Mouse (Mus musculus) CH12.LX (cell line): ENCODE results near the gene Elovl7. TPM values are rescaled to one million over a fixed set of nuclear protein-coding genes. Genes with fewer than 3 reads are reported as not detected.

Experiments
- DNase-seq: peaks from one replicate; pipeline ENCODE4 v3.0.0-alpha.2; 2013; ENCODE audit errors: extremely low read depth
- H3K27ac ChIP-seq: 2 replicates; pipeline ENCODE4 v1.5.1; 2012; ENCODE audit warnings: low read depth, mild to moderate bottlenecking, control low read depth, moderate library complexity; ENCODE audit not compliant: insufficient read depth
- H3K27me3 ChIP-seq: replicated peaks from 2 replicates; pipeline ENCODE3; 2012; ENCODE audit warnings: inconsistent platforms
- H3K36me3 ChIP-seq, 2 experiments: replicated peaks in 1 of 2; 2 replicates each; pipeline versions ENCODE3 to v1.6.1; 2012; ENCODE audit warnings: inconsistent platforms in 1 of 2, low read length in 1 of 2, mild to moderate bottlenecking in 1 of 2, mixed read lengths in 1 of 2, moderate library complexity in 1 of 2; ENCODE audit not compliant: control insufficient read depth in 1 of 2, insufficient read depth in 1 of 2
- H3K4me1 ChIP-seq, 2 experiments: 2 replicates each; pipeline ENCODE4 v1.6.1; 2012; ENCODE audit warnings: inconsistent platforms in 1 of 2, moderate library complexity in 1 of 2; ENCODE audit not compliant: insufficient read depth in 2 of 2, control insufficient read depth in 1 of 2
- H3K4me2 ChIP-seq: 2 replicates; pipeline ENCODE4 v1.6.1; 2012; ENCODE audit warnings: low read depth, mild to moderate bottlenecking, control low read depth; ENCODE audit not compliant: poor library complexity, insufficient read depth, severe bottlenecking
- H3K4me3 ChIP-seq, 3 experiments: fragments of 150-350 bp in 1 of 3; sonication (generic) in 1 of 3; replicated peaks in 1 of 3; 2 replicates each; pipeline versions ENCODE3 to v1.5.1; 2011 to 2012; ENCODE audit warnings: low read depth in 2 of 3, low read length in 2 of 3, mild to moderate bottlenecking in 2 of 3, moderate library complexity in 2 of 3, control low read depth in 1 of 3, improper control_type of control experiment in 1 of 3, inconsistent platforms in 1 of 3, mixed read lengths in 1 of 3; ENCODE audit not compliant: poor library complexity in 1 of 3
- H3K79me2 ChIP-seq: replicated peaks from 2 replicates; pipeline ENCODE4 v1.6.1; 2012; ENCODE audit warnings: mild to moderate bottlenecking, moderate library complexity; ENCODE audit not compliant: control insufficient read depth, poor library complexity, insufficient read depth, severe bottlenecking; ENCODE audit errors: extremely low read depth
- H3K9ac ChIP-seq: 2 replicates; pipeline ENCODE4 v1.6.1; 2012; ENCODE audit warnings: low read depth, mild to moderate bottlenecking, control low read depth, moderate library complexity; ENCODE audit not compliant: insufficient read depth
- H3K9me3 ChIP-seq: replicated peaks from 2 replicates; pipeline ENCODE3; 2012; ENCODE audit warnings: low read length, inconsistent platforms, mixed read lengths
- BHLHE40 ChIP-seq: IDR thresholded peaks from 2 replicates; pipeline ENCODE4 v1.6.1; 2011; ENCODE audit warnings: mild to moderate bottlenecking, low read depth, low read length, improper control_type of control experiment
- CHD1 ChIP-seq: IDR thresholded peaks from 2 replicates; pipeline ENCODE4 v1.6.1; 2012; ENCODE audit warnings: low read depth, low read length, improper control_type of control experiment, inconsistent platforms
- CTCF ChIP-seq, 2 experiments: IDR thresholded peaks in 1 of 2; conservative IDR thresholded peaks in 1 of 2; 2 replicates each; pipeline ENCODE4 v1.5.1; 2011 to 2012; ENCODE audit warnings: low read depth in 2 of 2, low read length in 2 of 2, improper control_type of control experiment in 1 of 2, inconsistent platforms in 1 of 2, mild to moderate bottlenecking in 1 of 2, moderate library complexity in 1 of 2
- ELF1 ChIP-seq: IDR thresholded peaks from 2 replicates; pipeline ENCODE4 v1.6.1; 2014; ENCODE audit warnings: low read depth, mild to moderate bottlenecking, inconsistent platforms, low read length, improper control_type of control experiment
- ETS1 ChIP-seq: conservative IDR thresholded peaks from 2 replicates; pipeline ENCODE4 v1.6.1; 2012; ENCODE audit warnings: low read depth, mild to moderate bottlenecking, inconsistent platforms, low read length, improper control_type of control experiment, moderate library complexity
- GABPA ChIP-seq: IDR thresholded peaks from 2 replicates; pipeline ENCODE4 v1.6.1; 2012; ENCODE audit warnings: low read depth, low read length, improper control_type of control experiment, inconsistent platforms; ENCODE audit not compliant: insufficient replicate concordance
- IRF4 ChIP-seq: IDR thresholded peaks from 2 replicates; pipeline ENCODE4 v1.6.1; 2014; ENCODE audit warnings: low read depth, mild to moderate bottlenecking, inconsistent platforms, low read length, improper control_type of control experiment
- MAX ChIP-seq: IDR thresholded peaks from 2 replicates; pipeline ENCODE4 v1.6.1; 2011; ENCODE audit warnings: low read length, improper control_type of control experiment
- MAZ ChIP-seq: IDR thresholded peaks from 2 replicates; pipeline ENCODE4 v1.6.1; 2012; ENCODE audit warnings: low read depth, mild to moderate bottlenecking, inconsistent platforms, low read length, improper control_type of control experiment, moderate library complexity
- MEF2A ChIP-seq: IDR thresholded peaks from 2 replicates; pipeline ENCODE4 v1.6.1; 2014; ENCODE audit warnings: low read depth, mild to moderate bottlenecking, inconsistent platforms, low read length, improper control_type of control experiment, borderline replicate concordance
- NRF1 ChIP-seq: IDR thresholded peaks from 2 replicates; pipeline ENCODE4 v1.6.1; 2014; ENCODE audit warnings: low read depth, mild to moderate bottlenecking, inconsistent platforms, low read length, improper control_type of control experiment, moderate library complexity
- POLR2AphosphoS2 ChIP-seq: IDR thresholded peaks from 2 replicates; pipeline ENCODE4 v1.6.1; 2011; ENCODE audit warnings: low read depth, low read length, improper control_type of control experiment
- RAD21 ChIP-seq: IDR thresholded peaks from 2 replicates; pipeline ENCODE4 v1.6.1; 2011; ENCODE audit warnings: low read depth, mild to moderate bottlenecking, low read length, improper control_type of control experiment, moderate library complexity
- SIN3A ChIP-seq: IDR thresholded peaks from 2 replicates; pipeline ENCODE4 v1.6.1; 2012; ENCODE audit warnings: low read length, improper control_type of control experiment, inconsistent platforms
- SMC3 ChIP-seq: IDR thresholded peaks from 2 replicates; pipeline ENCODE4 v1.6.1; 2011; ENCODE audit warnings: low read depth, low read length, improper control_type of control experiment
- TCF12 ChIP-seq: IDR thresholded peaks from 2 replicates; pipeline ENCODE4 v1.6.1; 2014; ENCODE audit warnings: low read depth, mild to moderate bottlenecking, inconsistent platforms, low read length, improper control_type of control experiment
- USF2 ChIP-seq: conservative IDR thresholded peaks from 2 replicates; pipeline ENCODE4 v1.6.1; 2011; ENCODE audit warnings: low read depth, low read length, improper control_type of control experiment
- ZC3H11A ChIP-seq: IDR thresholded peaks from 2 replicates; pipeline ENCODE4 v1.6.1; 2012; ENCODE audit warnings: low read depth, mild to moderate bottlenecking, inconsistent platforms, low read length, improper control_type of control experiment
- dilution Hi-C: fragments of 300-500 bp; cut with MboI; formaldehyde crosslinking; loops from 2 replicates; pipeline ENCODE4 v1.14.3; 2020; ENCODE audit warnings: low sequenced_read_pairs; ENCODE audit not compliant: extremely low pct_unique_long_range_greater_than_20kb, extremely low pct_ligation_motif_present
- in situ Hi-C: fragments of 300-500 bp; cut with MboI; formaldehyde crosslinking; loops from 3 replicates; pipeline ENCODE4 v1.14.3; 2019; ENCODE audit warnings: low sequenced_read_pairs, low pct_ligation_motif_present, low pct_unique_long_range_greater_than_20kb, mixed read lengths
- polyA plus RNA-seq: library from polyadenylated mRNA; unstranded; fragments of >175 nt; gene quantifications from 2 replicates; pipeline ENCODE4 v1.2.1, GENCODE M21; 2012; ENCODE audit warnings: low read depth; ENCODE audit not compliant: insufficient read length
- total RNA-seq, 2 experiments: library from RNA; depleted of rRNA; stranded (reverse); fragments of 300-350 nt in 1 of 2; fragments of >200 nt in 1 of 2; gene quantifications; 2 replicates each; pipeline ENCODE4 v1.2.3; 2012 to 2014

Elovl7 gene
- total and polyA plus RNA-seq, 3 experiments = 5.3 to 11.9 (median 8.3) TPM

DNA sequence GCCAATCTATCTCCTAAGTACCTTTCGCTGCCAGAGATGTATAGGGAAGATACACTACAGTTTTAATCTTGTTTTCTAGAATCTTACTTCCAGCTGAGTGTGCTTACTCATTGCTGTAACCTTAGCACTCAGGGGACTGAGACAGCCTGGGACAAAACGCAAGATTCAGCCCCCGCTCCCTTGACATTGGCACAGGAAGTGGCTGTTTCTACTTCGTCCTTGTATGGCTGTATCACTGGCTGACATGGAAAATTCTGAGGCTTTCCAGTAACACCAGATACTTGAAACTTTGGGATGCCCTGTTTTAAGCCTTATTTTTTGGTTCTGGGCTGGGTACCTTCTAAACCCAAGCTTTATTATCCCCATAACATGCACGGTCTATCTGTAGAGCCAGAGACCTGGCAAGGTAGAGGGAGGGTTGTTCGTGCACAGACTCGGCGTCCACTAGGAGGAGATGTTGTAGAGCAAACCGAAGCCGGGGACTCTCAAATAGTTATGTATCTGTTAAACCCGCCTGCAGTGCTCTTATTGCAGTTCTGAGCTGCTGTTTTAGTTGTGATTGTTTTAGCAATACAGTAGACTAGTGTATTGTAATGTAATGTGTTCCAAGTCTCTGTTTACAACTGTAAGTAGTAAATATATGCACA lies 23.0 kb upstream of the Elovl7 start:
- Histone ChIP-seq H3K4me3 (no peak overlapping the region), H3K27ac (no peak overlapping the region), H3K4me2 (no peak overlapping the region), H3K27me3 (no peaks in the 10 kb centered on the region), H3K36me3 (peaks cover 35 to 69% of the 10 kb centered on the region in 2 experiments), H3K4me1 (peaks cover 4 to 22% of the 10 kb centered on the region in 2 experiments; a peak in 3 of 4 replicates), H3K79me2 (no peaks in the 10 kb centered on the region), H3K9me3 (no peaks in the 10 kb centered on the region), H3K9ac (no peak overlapping the region)
- TF ChIP-seq ZC3H11A (peak; percentile 87), CHD1 (no peak), MAX (0 out of 2 replicates have a peak, but pooled peaks have one; percentile 30), SMC3 (peak; percentile 95), IRF4 (peak; percentile 58; the same call in 1 of the 2 replicates), TCF12 (no peak), RAD21 (peak; percentile 98), CTCF (conservative IDR thresholded peaks at IDR 0.05 in 1 of 2, IDR thresholded peaks at IDR 0.05 in 1 of 2; ENCODE audit: low read depth in 2 of 2, low read length in 2 of 2) (peak; percentile 49 to 92), ELF1 (peak; percentile 25; the same call in 1 of the 2 replicates), MAZ (0 out of 2 replicates have a peak, but pooled peaks have one; percentile 35), ETS1 (no peak), SIN3A (peak; percentile 38; the same call in 1 of the 2 replicates)
- DNase-seq = peak; percentile 76
- in situ Hi-C loops (loop anchor here (25.0 kb wide), 1 partner anchor 1021 kb away; no protein-coding TSS in a partner anchor), dilution Hi-C loops (no loop called here)

DNA sequence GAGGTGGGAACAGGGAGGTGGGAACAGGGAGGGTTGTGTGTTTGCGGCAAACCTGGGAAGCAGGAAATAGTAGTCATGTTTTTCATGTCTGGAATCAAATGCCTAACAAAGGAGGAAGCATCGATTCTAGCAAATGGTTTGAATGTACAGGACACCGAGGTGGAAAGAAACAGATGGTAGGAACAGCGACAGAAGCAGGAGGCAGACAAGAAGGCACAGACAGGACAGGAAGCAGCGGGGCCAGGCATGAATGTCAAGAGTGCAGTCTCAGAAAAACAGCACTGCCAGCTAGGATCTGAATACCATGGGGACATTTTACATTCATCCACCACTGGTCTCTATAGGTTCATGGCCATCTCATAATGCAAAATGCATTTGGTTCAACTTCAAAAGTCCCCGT lies 18.7 kb upstream of the Elovl7 start:
- Histone ChIP-seq H3K4me3 (no peak overlapping the region), H3K27ac (no peak overlapping the region), H3K4me2 (no peak overlapping the region), H3K79me2 (no peaks in the 10 kb centered on the region), H3K27me3 (no peaks in the 10 kb centered on the region), H3K9me3 (no peaks in the 10 kb centered on the region), H3K4me1 (peaks cover 7 to 17% of the 10 kb centered on the region in 2 experiments), H3K9ac (no peak overlapping the region), H3K36me3 (peaks cover 21 to 50% of the 10 kb centered on the region in 2 experiments)
- TF ChIP-seq TCF12 = no peak
- TF ChIP-seq CTCF (conservative IDR thresholded peaks at IDR 0.05 in 1 of 2, IDR thresholded peaks at IDR 0.05 in 1 of 2; ENCODE audit: low read depth in 2 of 2, low read length in 2 of 2) = no peak
- no peak for TF ChIP-seq BHLHE40
- TF ChIP-seq MEF2A = no peak
- TF ChIP-seq USF2 = no peak
- no peak for TF ChIP-seq NRF1
- TF ChIP-seq POLR2AphosphoS2 = no peak
- TF ChIP-seq GABPA = no peak
- dilution Hi-C loops (no loop called here), in situ Hi-C loops (loop anchor here (25.0 kb wide), 1 partner anchor 1017 kb away; no protein-coding TSS in a partner anchor)
- no peak for DNase-seq
